Mouse (Mus musculus) midbrain, embryonic 11.5 days (tissue): Measurements from ENCODE around the gene Gins2. TPM values are rescaled to one million over a fixed set of nuclear protein-coding genes. Genes with fewer than 3 reads are reported as not detected.

ENCODE experiments used
- ATAC-seq: fragments of 200-750 bp; cut with Nextera tagmentation; 2 replicates; pipeline ENCODE4 v1.8.0; 2017; ENCODE audit warnings: moderate TSS enrichment, moderate library complexity; ENCODE audit not compliant: low FRiP score
- DNase-seq: peaks from one replicate; pipeline ENCODE4 v3.0.0; 2015; ENCODE audit warnings: low spot score; ENCODE audit errors: missing footprints
- H3K27ac ChIP-seq: fragments of 300-500 bp; sonication (generic); 2 replicates; pipeline ENCODE4 v1.5.1; 2014; ENCODE audit warnings: low read depth, low read length
- H3K27me3 ChIP-seq: fragments of 300-500 bp; sonication (generic); 2 replicates; pipeline ENCODE4 v1.6.1; 2014; ENCODE audit warnings: mild to moderate bottlenecking, low read length, moderate library complexity, mixed read lengths; ENCODE audit not compliant: control insufficient read depth, insufficient read depth
- H3K36me3 ChIP-seq: fragments of 300-500 bp; sonication (generic); 2 replicates; pipeline ENCODE4 v1.6.1; 2014; ENCODE audit warnings: mild to moderate bottlenecking, low read length, moderate library complexity, mixed read lengths; ENCODE audit not compliant: control insufficient read depth, insufficient read depth
- H3K4me1 ChIP-seq: fragments of 300-500 bp; sonication (generic); 2 replicates; pipeline ENCODE4 v1.6.1; 2014; ENCODE audit warnings: low read length; ENCODE audit not compliant: control insufficient read depth, insufficient read depth
- H3K4me2 ChIP-seq: fragments of 300-500 bp; sonication (generic); 2 replicates; pipeline ENCODE4 v1.6.1; 2014; ENCODE audit warnings: mild to moderate bottlenecking, moderate library complexity
- H3K4me3 ChIP-seq: fragments of 300-500 bp; sonication (generic); 2 replicates; pipeline ENCODE4 v1.5.1; 2014; ENCODE audit warnings: low read depth, low read length
- H3K9ac ChIP-seq: fragments of 300-500 bp; sonication (generic); 2 replicates; pipeline ENCODE4 v1.6.1; 2014; ENCODE audit warnings: low read length
- H3K9me3 ChIP-seq: fragments of 300-500 bp; sonication (generic); 2 replicates; pipeline ENCODE4 v1.6.1; 2016; ENCODE audit warnings: low read length; ENCODE audit not compliant: control insufficient read depth
- WGBS: fragments of 180-500 bp; shearing (Covaris S2); extraction: QIAGEN DNeasy Blood & Tissue Kit; methylation state at CpG from one replicate; pipeline ENCODE4 v1.1.7; 2014; 5-methylcytosine and 5-hydroxymethylcytosine counted together
- polyA plus RNA-seq: library from polyadenylated mRNA; unstranded; fragments of >200 nt; fragmentation: Nextera tagmentation; extraction: Ambion mirVana; gene quantifications from 2 replicates; pipeline ENCODE4 v1.2.1, GENCODE M21; 2014

The Gins2 gene
- 113 and 120 TPM in 2 replicates for polyA plus RNA-seq

GRCm38 (mm10) chr8:120588908-120589771 is at the start of gene Gins2:
Gins2 (minus strand) TSS chr8:120589304.
- Histone ChIP-seq H3K4me2 (peak within 1 kb of the TSS; percentile 89), H3K9ac (peak within 1 kb of the TSS; percentile 80), H3K9me3 (no peaks in the 10 kb centered on the region), H3K4me1 (peaks cover 8% of the 10 kb centered on the region), H3K4me3 (peak within 1 kb of the TSS; percentile 68), H3K27ac (no peak within 1 kb of the TSS; the same call in 1 of the 2 replicates), H3K27me3 (no peaks in the 10 kb centered on the region), H3K36me3 (peaks cover 2% of the 10 kb centered on the region; the same call in 1 of the 2 replicates)
- DNase-seq (peak; percentile 100), ATAC-seq (peak; percentile 99)
- WGBS = under 1% methylated on average over 67 of the region's 67 CpGs

- ATAC-seq (peak; percentile 65), DNase-seq (no peak)
- peaks cover 25% of the 10 kb centered on the region for H3K27me3 ChIP-seq
- H3K4me2 ChIP-seq = peak overlapping the region; percentile 97
- no peaks in the 10 kb centered on the region for H3K36me3 ChIP-seq
- WGBS = under 1% methylated on average over 30 of the region's 42 CpGs
- peaks cover 10% of the 10 kb centered on the region for H3K4me1 ChIP-seq
- H3K9me3 ChIP-seq = no peaks in the 10 kb centered on the region
- no peak overlapping the region for H3K27ac ChIP-seq
- H3K4me3 ChIP-seq = peak overlapping the region; percentile 47
- peak overlapping the region; percentile 64 for H3K9ac ChIP-seq
These were observed 45.3 kb upstream of the Gins2 start for GRCm38 (mm10) chr8:120634329-120634839.

GRCm38 (mm10) chr8:120633665-120634271 is 44.7 kb upstream of the Gins2 start:
- ATAC-seq (peak; percentile 47), DNase-seq (peak; percentile 93)
- Histone ChIP-seq H3K9me3 (no peaks in the 10 kb centered on the region), H3K27ac (no peak overlapping the region), H3K36me3 (no peaks in the 10 kb centered on the region), H3K4me1 (peaks cover 10% of the 10 kb centered on the region), H3K4me2 (peak overlapping the region; percentile 97), H3K9ac (peak overlapping the region; percentile 64), H3K27me3 (peaks cover 25% of the 10 kb centered on the region), H3K4me3 (peak overlapping the region; percentile 47)
- WGBS = under 1% methylated on average over 44 of the region's 44 CpGs

GRCm38 (mm10) chr8:120632969-120633664 is 44.0 kb upstream of the Gins2 start:
- peaks cover 10% of the 10 kb centered on the region for H3K4me1 ChIP-seq
- H3K4me2 ChIP-seq = peak overlapping the region; percentile 97
- no peak overlapping the region for H3K9ac ChIP-seq
- peak; percentile 12; the same call in 1 of the 2 replicates for ATAC-seq
- no peaks in the 10 kb centered on the region for H3K9me3 ChIP-seq
- peak overlapping the region; percentile 47 for H3K4me3 ChIP-seq
- H3K27me3 ChIP-seq = peaks cover 25% of the 10 kb centered on the region
- no peak overlapping the region for H3K27ac ChIP-seq
- WGBS = 25% methylated on average over 17 of the region's 17 CpGs
- peak; percentile 90 for DNase-seq
- H3K36me3 ChIP-seq = no peaks in the 10 kb centered on the region

GRCm38 (mm10) chr8:120631441-120632375 is 42.6 kb upstream of the Gins2 start:
- Histone ChIP-seq H3K27me3 (peaks cover 25% of the 10 kb centered on the region), H3K4me1 (peaks cover 10% of the 10 kb centered on the region), H3K36me3 (no peaks in the 10 kb centered on the region), H3K9me3 (no peaks in the 10 kb centered on the region), H3K9ac (no peak overlapping the region), H3K4me2 (no peak overlapping the region), H3K27ac (no peak overlapping the region), H3K4me3 (no peak overlapping the region)
- ATAC-seq = no peak
- WGBS = 79% methylated on average over 21 of the region's 21 CpGs
- no peak for DNase-seq

GRCm38 (mm10) chr8:120630848-120631247 is 41.7 kb upstream of the Gins2 start:
- Histone ChIP-seq H3K4me2 (no peak overlapping the region), H3K9ac (no peak overlapping the region), H3K9me3 (no peaks in the 10 kb centered on the region), H3K27me3 (peaks cover 25% of the 10 kb centered on the region), H3K4me1 (peaks cover 10% of the 10 kb centered on the region), H3K36me3 (no peaks in the 10 kb centered on the region), H3K4me3 (no peak overlapping the region), H3K27ac (no peak overlapping the region)
- ATAC-seq = no peak
- 59% methylated on average over 6 of the region's 6 CpGs for WGBS
- DNase-seq = no peak

- Histone ChIP-seq H3K9me3 (no peaks in the 10 kb centered on the region), H3K9ac (no peak overlapping the region), H3K4me2 (no peak overlapping the region), H3K36me3 (no peaks in the 10 kb centered on the region), H3K4me3 (no peak overlapping the region), H3K27ac (no peak overlapping the region), H3K4me1 (peaks cover 10% of the 10 kb centered on the region), H3K27me3 (peaks cover 21% of the 10 kb centered on the region)
- ATAC-seq (no peak), DNase-seq (no peak)
- WGBS = 49% methylated on average over 5 of the region's 5 CpGs
These were observed 40.9 kb upstream of the Gins2 start for GRCm38 (mm10) chr8:120630031-120630430.

- 95% methylated on average over 5 of the region's 5 CpGs for WGBS
- Histone ChIP-seq H3K9ac (no peak overlapping the region), H3K4me1 (peaks cover 4% of the 10 kb centered on the region; the same call in 1 of the 2 replicates), H3K27ac (no peak overlapping the region), H3K27me3 (no peaks in the 10 kb centered on the region; the same call in 1 of the 2 replicates), H3K4me2 (no peak overlapping the region), H3K4me3 (no peak overlapping the region), H3K9me3 (no peaks in the 10 kb centered on the region), H3K36me3 (no peaks in the 10 kb centered on the region)
- no peak for DNase-seq
- no peak for ATAC-seq
These were observed 38.2 kb upstream of the Gins2 start for GRCm38 (mm10) chr8:120627298-120627697.
